Mouse (Mus musculus) midbrain, embryonic 12.5 days (tissue): Measurements from ENCODE around the gene Mrgprb5. TPM values are rescaled to one million over a fixed set of nuclear protein-coding genes. Genes with fewer than 3 reads are reported as not detected.
"Not testable (repeated sequence)": the region's sequence is repeated elsewhere in the genome, so short reads cannot be mapped to it uniquely, and the experiment has no call there.

ENCODE experiments used
- ATAC-seq: fragments of 200-750 bp; cut with Nextera tagmentation; 2 replicates; pipeline ENCODE4 v1.8.0; 2017; ENCODE audit warnings: low read depth, moderate TSS enrichment, moderate library complexity; ENCODE audit not compliant: low FRiP score
- H3K27ac ChIP-seq: fragments of 300-500 bp; sonication (generic); replicated peaks from 2 replicates; pipeline ENCODE4 v1.5.1; 2016; ENCODE audit warnings: mild to moderate bottlenecking
- H3K27me3 ChIP-seq: fragments of 300-500 bp; sonication (generic); 2 replicates; pipeline ENCODE4 v1.6.1; 2016; ENCODE audit warnings: mild to moderate bottlenecking
- H3K36me3 ChIP-seq: fragments of 300-500 bp; sonication (generic); 2 replicates; pipeline ENCODE4 v1.6.1; 2016
- H3K4me1 ChIP-seq: fragments of 300-500 bp; sonication (generic); 2 replicates; pipeline ENCODE4 v1.6.1; 2016
- H3K4me2 ChIP-seq: fragments of 300-500 bp; sonication (generic); replicated peaks from 2 replicates; pipeline ENCODE4 v1.6.1; 2016; ENCODE audit warnings: mild to moderate bottlenecking, moderate library complexity
- H3K4me3 ChIP-seq: fragments of 300-500 bp; sonication (generic); 2 replicates; pipeline ENCODE4 v1.5.1; 2016; ENCODE audit warnings: mild to moderate bottlenecking
- H3K9ac ChIP-seq: fragments of 300-500 bp; sonication (generic); replicated peaks from 2 replicates; pipeline ENCODE4 v1.6.1; 2016; ENCODE audit warnings: mild to moderate bottlenecking, moderate library complexity
- H3K9me3 ChIP-seq: fragments of 300-500 bp; sonication (generic); 2 replicates; pipeline ENCODE4 v1.6.1; 2016; ENCODE audit warnings: mild to moderate bottlenecking
- WGBS: fragments of 180-500 bp; shearing (Covaris S2); methylation state at CpG from one replicate; pipeline ENCODE4 v1.1.7; 2016; 5-methylcytosine and 5-hydroxymethylcytosine counted together
- polyA plus RNA-seq: library from polyadenylated mRNA; unstranded; fragments of >200 nt; fragmentation: Nextera tagmentation; extraction: Ambion mirVana; gene quantifications from 2 replicates; pipeline ENCODE4 v1.2.1, GENCODE M21; 2016

Mrgprb5 gene
- polyA plus RNA-seq = not detected in 2 replicates

- no peaks in the 10 kb centered on the region for H3K36me3 ChIP-seq
- H3K9me3 ChIP-seq = no peaks in the 10 kb centered on the region
- no peak within 1 kb of the TSS for H3K4me2 ChIP-seq
- H3K4me3 ChIP-seq = no peak within 1 kb of the TSS
- 79% methylated on average over 2 of the region's 2 CpGs for WGBS
- no peaks in the 10 kb centered on the region for H3K27me3 ChIP-seq
- H3K9ac ChIP-seq = no peak within 1 kb of the TSS
- ATAC-seq = no peak
- H3K27ac ChIP-seq = no peak within 1 kb of the TSS
- H3K4me1 ChIP-seq = no peaks in the 10 kb centered on the region
Measured at GRCm38 (mm10) chr7:48168919-48169318, at the start of gene Mrgprb5. Gene Mrgprb5, minus strand, starts transcription at chr7:48169019.

GRCm38 (mm10) chr7:48199188-48199587, 30.4 kb upstream of the Mrgprb5 start, which contains the start of gene Mrgprb4:
Gene Mrgprb4, minus strand, starts transcription at chr7:48199288.
- no peaks in the 10 kb centered on the region for H3K36me3 ChIP-seq
- 0 out of 2 replicates have a peak, but pooled peaks cover 4% of the 10 kb centered on the region for H3K9me3 ChIP-seq
- H3K27me3 ChIP-seq = no peaks in the 10 kb centered on the region
- no peak within 1 kb of the TSS for H3K4me2 ChIP-seq
- H3K4me3 ChIP-seq = no peak within 1 kb of the TSS
- ATAC-seq = no peak
- H3K9ac ChIP-seq = no peak within 1 kb of the TSS
- 86% methylated on average over 3 of the region's 3 CpGs for WGBS
- H3K27ac ChIP-seq = no peak within 1 kb of the TSS
- H3K4me1 ChIP-seq = no peaks in the 10 kb centered on the region

GRCm38 (mm10) chr7:48167471-48167870, 1.3 kb downstream of the Mrgprb5 start:
- 43% methylated on average over 2 of the region's 2 CpGs for WGBS
- Histone ChIP-seq H3K4me3 (no peak overlapping the region), H3K27ac (no peak overlapping the region), H3K4me1 (no peaks in the 10 kb centered on the region), H3K9me3 (no peaks in the 10 kb centered on the region), H3K36me3 (no peaks in the 10 kb centered on the region), H3K9ac (no peak overlapping the region), H3K27me3 (no peaks in the 10 kb centered on the region), H3K4me2 (no peak overlapping the region)
- ATAC-seq = no peak

GRCm38 (mm10) chr7:48138248-48138702, 30.5 kb downstream of the Mrgprb5 start:
- Histone ChIP-seq H3K4me1 (peaks cover 4% of the 10 kb centered on the region; the same call in 1 of the 2 replicates), H3K9ac (peak overlapping the region; percentile 74)
- 3% methylated on average over 17 of the region's 17 CpGs for WGBS

GRCm38 (mm10) chr7:48137216-48138077, 31.4 kb downstream of the Mrgprb5 start:
- Histone ChIP-seq H3K4me3 (peak overlapping the region; percentile 60), H3K9ac (peak overlapping the region; percentile 74), H3K27me3 (0 out of 2 replicates have a peak, but pooled peaks cover 4% of the 10 kb centered on the region), H3K27ac (peak overlapping the region; percentile 80), H3K9me3 (0 out of 2 replicates have a peak, but pooled peaks cover 4% of the 10 kb centered on the region), H3K36me3 (no peaks in the 10 kb centered on the region), H3K4me1 (peaks cover 4% of the 10 kb centered on the region; the same call in 1 of the 2 replicates), H3K4me2 (peak overlapping the region; percentile 77)
- peak; percentile 89 for ATAC-seq
- WGBS = 1% methylated on average over 43 of the region's 52 CpGs

More at GRCm38 (mm10) chr7:48138248-48138702, 30.5 kb downstream of the Mrgprb5 start:
- Histone ChIP-seq H3K27me3 (0 out of 2 replicates have a peak, but pooled peaks cover 4% of the 10 kb centered on the region), H3K9me3 (0 out of 2 replicates have a peak, but pooled peaks cover 4% of the 10 kb centered on the region), H3K27ac (peak overlapping the region; percentile 80), H3K4me2 (peak overlapping the region; percentile 77), H3K36me3 (no peaks in the 10 kb centered on the region), H3K4me3 (peak overlapping the region; percentile 60)
- peak; percentile 61 for ATAC-seq

GRCm38 (mm10) chr7:48132674-48133073, 36.1 kb downstream of the Mrgprb5 start:
- 0 out of 2 replicates have a peak, but pooled peaks have one; percentile 10 for ATAC-seq
- H3K9me3 ChIP-seq = no peaks in the 10 kb centered on the region
- H3K9ac ChIP-seq = no peak overlapping the region
- H3K4me1 ChIP-seq = peaks cover 4% of the 10 kb centered on the region; the same call in 1 of the 2 replicates
- H3K36me3 ChIP-seq = no peaks in the 10 kb centered on the region
- H3K27me3 ChIP-seq = no peaks in the 10 kb centered on the region
- no peak overlapping the region for H3K4me2 ChIP-seq
- no peak overlapping the region for H3K27ac ChIP-seq
- 63% methylated on average over 4 of the region's 4 CpGs for WGBS
- H3K4me3 ChIP-seq = no peak overlapping the region

GRCm38 (mm10) chr7:48132247-48132646, 36.6 kb downstream of the Mrgprb5 start:
- Histone ChIP-seq H3K4me2 (peak overlapping the region; percentile 54), H3K4me3 (peak overlapping the region; percentile 38)
- ATAC-seq = peak; percentile 82
- not testable (repeated sequence) for H3K9ac ChIP-seq, H3K9me3 ChIP-seq, H3K27ac ChIP-seq, H3K27me3 ChIP-seq, H3K4me1 ChIP-seq, H3K36me3 ChIP-seq
- 0% methylated on average over 6 of the region's 7 CpGs for WGBS

GRCm38 (mm10) chr7:48131820-48132219, 37.0 kb downstream of the Mrgprb5 start:
- H3K4me1 ChIP-seq, H3K36me3 ChIP-seq, H3K27me3 ChIP-seq, H3K9me3 ChIP-seq, ATAC-seq: not testable (repeated sequence)
- Histone ChIP-seq H3K4me3 (peak overlapping the region; percentile 38), H3K4me2 (peak overlapping the region; percentile 54), H3K27ac (peak overlapping the region; percentile 75; the same call in 1 of the 2 replicates), H3K9ac (peak overlapping the region; percentile 44; the same call in 1 of the 2 replicates)
- 2% methylated on average over 11 of the region's 14 CpGs for WGBS

- WGBS = 74% methylated on average over 5 of the region's 5 CpGs
- no peak overlapping the region for H3K27ac ChIP-seq
- no peak overlapping the region for H3K9ac ChIP-seq
- H3K36me3 ChIP-seq = no peaks in the 10 kb centered on the region
- ATAC-seq = peak; percentile 60; the same call in 1 of the 2 replicates
- H3K4me1 ChIP-seq = no peaks in the 10 kb centered on the region
- no peak overlapping the region for H3K4me2 ChIP-seq
- H3K4me3 ChIP-seq = no peak overlapping the region
- no peaks in the 10 kb centered on the region for H3K27me3 ChIP-seq
- no peaks in the 10 kb centered on the region for H3K9me3 ChIP-seq
Measured at GRCm38 (mm10) chr7:48123806-48124205, 45.0 kb downstream of the Mrgprb5 start.

Other genes with a start within 250 kb of the Mrgprb5 start
- not detected in 2 replicates for gene Mrgpra4, start 186.9 kb downstream of the Mrgprb5 start, polyA plus RNA-seq
- gene Mrgprx1, start 141.4 kb downstream of the Mrgprb5 start, polyA plus RNA-seq = not detected in 2 replicates
- not detected in 2 replicates for gene Mrgprb4, start 30.3 kb upstream of the Mrgprb5 start, polyA plus RNA-seq
- gene Mrgprb8, start 219.5 kb upstream of the Mrgprb5 start, polyA plus RNA-seq = not detected in 2 replicates